ENCODE assay signal across 18 mouse cellular contexts in the genomic region with DNA sequence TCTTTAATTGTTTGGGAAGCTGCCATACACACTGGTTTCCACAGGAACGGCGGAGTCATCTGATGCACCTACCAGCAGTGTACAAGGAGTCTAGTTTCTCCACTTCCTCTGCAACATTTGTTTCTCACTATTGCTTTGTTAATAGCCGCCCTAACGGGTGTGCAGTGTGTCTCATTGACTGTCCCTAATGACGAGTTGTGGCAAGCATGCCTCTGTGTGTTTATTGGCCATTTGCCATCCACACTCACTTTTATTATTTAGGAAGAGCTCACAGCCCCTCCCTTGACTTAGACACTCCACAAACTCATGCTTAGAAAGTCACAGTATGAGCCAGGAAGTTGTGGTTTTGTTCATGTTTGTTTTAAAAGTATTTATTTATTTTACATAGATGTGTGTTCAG. TPM values are rescaled to one million over a fixed set of nuclear protein-coding genes. Genes with fewer than 3 reads are reported as not detected.
DNase-seq lines count a peak whose midpoint lies in the region; ATAC-seq and TF ChIP-seq lines count a peak whose summit lies in the region.
"Had no signal": no experiment of that assay in that cellular context is flagged by ENCODE, and none has a peak within 500 bp of the region (broad histone marks: within the 10 kb centered on the region; RNA-seq: fewer than 3 reads in every experiment).

No protein-coding gene starts in this region.

- no peak for TF ChIP-seq CTCF in midbrain, postnatal 0 days (IDR thresholded peaks at IDR 0.05)

- TF ChIP-seq POLR2A in limb, embryonic 14.5 days (IDR thresholded peaks at IDR 0.05; ENCODE audit: borderline replicate concordance, extremely low read depth, insufficient read depth, insufficient read length), result no peak

- ATAC-seq in hindbrain, embryonic 16.5 days, result peak; percentile 68
- no peak for ATAC-seq in midbrain, postnatal 0 days (ENCODE audit: low FRiP score)
- ATAC-seq in midbrain, embryonic 15.5 days (replicated peaks), result no peak
- ATAC-seq in limb, embryonic 14.5 days (ENCODE audit: low FRiP score, low read depth), result no peak
- 0 out of 2 replicates have a peak, but pooled peaks have one; percentile 49 for ATAC-seq in neural tube, embryonic 14.5 days (ENCODE audit: low read depth)
- ATAC-seq in frontal cortex, adult (ENCODE audit: low TSS enrichment), result no peak
- ATAC-seq: CD4-positive, CD25-positive, alpha-beta regulatory T cell, adult 4 months; inflammation-experienced regulatory T-cells, adult 6 months; midbrain, embryonic 13.5 days had no signal

- DNase-seq in hindbrain, embryonic 10.5 days (ENCODE audit: low spot score), result no peak
- DNase-seq in midbrain, postnatal 0 days (ENCODE audit: low spot score), result peak; percentile 24
- DNase-seq in limb, embryonic 14.5 days (ENCODE audit: low spot score), result peak; percentile 12
- DNase-seq: gastrocnemius, postnatal 36 days; right cerebral cortex, postnatal 14 days; thymus, postnatal 25 days had no signal

- H3K9me3 ChIP-seq in hindbrain, embryonic 16.5 days (ENCODE audit: control insufficient read depth, low read length), result no peaks in the 10 kb centered on the region
- H3K9me3 ChIP-seq in hindbrain, embryonic 10.5 days, result no peaks in the 10 kb centered on the region
- H3K9me3 ChIP-seq in midbrain, postnatal 0 days (ENCODE audit: low read length), result no peaks in the 10 kb centered on the region
- H3K9me3 ChIP-seq in midbrain, embryonic 15.5 days, result no peaks in the 10 kb centered on the region
- no peaks in the 10 kb centered on the region for H3K9me3 ChIP-seq in limb, embryonic 14.5 days (ENCODE audit: control insufficient read depth, low read length)
- H3K9me3 ChIP-seq in neural tube, embryonic 14.5 days (ENCODE audit: control insufficient read depth, low read length), result no peaks in the 10 kb centered on the region
- H3K9me3 ChIP-seq: G1E; kidney, embryonic 15.5 days; midbrain, embryonic 13.5 days had no signal

- H3K27me3 ChIP-seq in hindbrain, embryonic 16.5 days (replicated peaks; ENCODE audit: control insufficient read depth, insufficient read depth, low read length), result no peaks in the 10 kb centered on the region
- H3K27me3 ChIP-seq in hindbrain, embryonic 10.5 days (ENCODE audit: insufficient read depth, poor library complexity, severe bottlenecking), result no peaks in the 10 kb centered on the region
- H3K27me3 ChIP-seq in midbrain, postnatal 0 days (ENCODE audit: insufficient read depth, low read length), result no peaks in the 10 kb centered on the region
- no peaks in the 10 kb centered on the region for H3K27me3 ChIP-seq in midbrain, embryonic 15.5 days (replicated peaks)
- H3K27me3 ChIP-seq in limb, embryonic 14.5 days (ENCODE audit: control insufficient read depth, insufficient read depth, low read length), result no peaks in the 10 kb centered on the region
- H3K27me3 ChIP-seq in neural tube, embryonic 14.5 days (ENCODE audit: control insufficient read depth, insufficient read depth, low read length), result no peaks in the 10 kb centered on the region
- H3K27me3 ChIP-seq: midbrain, embryonic 13.5 days had no signal

- no peaks in the 10 kb centered on the region for H3K36me3 ChIP-seq in hindbrain, embryonic 16.5 days (ENCODE audit: control insufficient read depth, insufficient read depth, low read length)
- H3K36me3 ChIP-seq in hindbrain, embryonic 10.5 days, result no peaks in the 10 kb centered on the region
- no peaks in the 10 kb centered on the region for H3K36me3 ChIP-seq in midbrain, postnatal 0 days (ENCODE audit: insufficient read depth, low read length)
- H3K36me3 ChIP-seq in midbrain, embryonic 15.5 days (replicated peaks), result no peaks in the 10 kb centered on the region
- no peaks in the 10 kb centered on the region for H3K36me3 ChIP-seq in limb, embryonic 14.5 days (ENCODE audit: control insufficient read depth, insufficient read depth, low read length)
- no peaks in the 10 kb centered on the region for H3K36me3 ChIP-seq in neural tube, embryonic 14.5 days (ENCODE audit: control insufficient read depth, insufficient read depth, low read length)
- H3K36me3 ChIP-seq: kidney, embryonic 15.5 days; midbrain, embryonic 13.5 days had no signal

- no peak overlapping the region for H3K27ac ChIP-seq in hindbrain, embryonic 16.5 days (ENCODE audit: low read depth, low read length)
- no peak overlapping the region for H3K27ac ChIP-seq in hindbrain, embryonic 10.5 days
- H3K27ac ChIP-seq in midbrain, postnatal 0 days (ENCODE audit: low read depth, low read length), result no peak overlapping the region
- no peak overlapping the region for H3K27ac ChIP-seq in midbrain, embryonic 15.5 days
- no peak overlapping the region for H3K27ac ChIP-seq in limb, embryonic 14.5 days (replicated peaks; ENCODE audit: low read depth, low read length)
- no peak overlapping the region for H3K27ac ChIP-seq in neural tube, embryonic 14.5 days (ENCODE audit: low read depth, low read length)
- H3K27ac ChIP-seq: kidney, embryonic 15.5 days; midbrain, embryonic 13.5 days had no signal

- H3K4me2 ChIP-seq in hindbrain, embryonic 16.5 days (ENCODE audit: low read length), result no peak overlapping the region
- no peak overlapping the region for H3K4me2 ChIP-seq in midbrain, postnatal 0 days (ENCODE audit: low read depth, low read length, poor library complexity, severe bottlenecking)
- no peak overlapping the region for H3K4me2 ChIP-seq in midbrain, embryonic 15.5 days
- H3K4me2 ChIP-seq in limb, embryonic 14.5 days (replicated peaks; ENCODE audit: low read depth, low read length, severe bottlenecking), result no peak overlapping the region
- H3K4me2 ChIP-seq in neural tube, embryonic 14.5 days (ENCODE audit: low read depth, low read length), result no peak overlapping the region
- H3K4me2 ChIP-seq: heart, embryonic 11.5 days; kidney, embryonic 15.5 days; liver, embryonic 11.5 days; midbrain, embryonic 13.5 days had no signal

- no peaks in the 10 kb centered on the region for H3K4me1 ChIP-seq in hindbrain, embryonic 16.5 days (ENCODE audit: control insufficient read depth, insufficient read depth, low read depth, low read length)
- no peaks in the 10 kb centered on the region for H3K4me1 ChIP-seq in hindbrain, embryonic 10.5 days (replicated peaks)
- no peaks in the 10 kb centered on the region for H3K4me1 ChIP-seq in midbrain, postnatal 0 days (ENCODE audit: insufficient read depth, low read length)
- H3K4me1 ChIP-seq in midbrain, embryonic 15.5 days, result no peaks in the 10 kb centered on the region
- H3K4me1 ChIP-seq in limb, embryonic 14.5 days (ENCODE audit: control insufficient read depth, insufficient read depth, low read length), result no peaks in the 10 kb centered on the region
- no peaks in the 10 kb centered on the region for H3K4me1 ChIP-seq in neural tube, embryonic 14.5 days (ENCODE audit: control insufficient read depth, insufficient read depth, low read length)
- H3K4me1 ChIP-seq: midbrain, embryonic 13.5 days had no signal

- no peak overlapping the region for H3K9ac ChIP-seq in hindbrain, embryonic 16.5 days (ENCODE audit: low read depth, low read length)
- no peak overlapping the region for H3K9ac ChIP-seq in midbrain, postnatal 0 days (replicated peaks; ENCODE audit: low read length, poor library complexity, severe bottlenecking)
- H3K9ac ChIP-seq in midbrain, embryonic 15.5 days, result no peak overlapping the region
- no peak overlapping the region for H3K9ac ChIP-seq in limb, embryonic 14.5 days (ENCODE audit: low read depth, low read length, severe bottlenecking)
- H3K9ac ChIP-seq in neural tube, embryonic 14.5 days (replicated peaks; ENCODE audit: low read depth, low read length), result no peak overlapping the region
- H3K9ac ChIP-seq: kidney, embryonic 15.5 days; midbrain, embryonic 13.5 days had no signal

- WGBS in hindbrain, embryonic 16.5 days, result 43% methylated on average over 5 of the region's 5 CpGs
- WGBS in hindbrain, embryonic 10.5 days, result 78% methylated on average over 5 of the region's 5 CpGs
- WGBS in midbrain, postnatal 0 days, result 66% methylated on average over 5 of the region's 5 CpGs
- WGBS in midbrain, embryonic 15.5 days, result 76% methylated on average over 5 of the region's 5 CpGs
- 40% methylated on average over 5 of the region's 5 CpGs for WGBS in limb, embryonic 14.5 days
- WGBS in neural tube, embryonic 14.5 days, result 38% methylated on average over 5 of the region's 5 CpGs

- no peak overlapping the region for H3K4me3 ChIP-seq in hindbrain, embryonic 16.5 days (ENCODE audit: low read length)
- no peak overlapping the region for H3K4me3 ChIP-seq in hindbrain, embryonic 10.5 days
- no peak overlapping the region for H3K4me3 ChIP-seq in midbrain, postnatal 0 days (ENCODE audit: low read depth, low read length)
- no peak overlapping the region for H3K4me3 ChIP-seq in midbrain, embryonic 15.5 days
- no peak overlapping the region for H3K4me3 ChIP-seq in limb, embryonic 14.5 days (replicated peaks; ENCODE audit: low read length)
- H3K4me3 ChIP-seq in neural tube, embryonic 14.5 days (ENCODE audit: low read depth, low read length), result no peak overlapping the region
- H3K4me3 ChIP-seq: erythroblast, embryonic 14.5 days; kidney, embryonic 15.5 days; midbrain, embryonic 13.5 days had no signal

RNA-seq across cellular contexts. Expression of a gene that starts 45.0 kb away (rescaled TPM):
- 11.4 and 12.4 TPM in 2 replicates for polyA plus RNA-seq in hindbrain, embryonic 16.5 days (2015; fragmentation: Nextera tagmentation; extraction: Ambion mirVana)
- polyA plus RNA-seq in hindbrain, embryonic 10.5 days (2016; fragmentation: Nextera tagmentation; extraction: Ambion mirVana), result 8.7 and 12.8 TPM in 2 replicates
- 16.1 and 18.2 TPM in 2 replicates for total RNA-seq in midbrain, postnatal 0 days (2014; rRNA removed)
- polyA plus RNA-seq in midbrain, postnatal 0 days (2015; fragmentation: Nextera tagmentation; extraction: Ambion mirVana), result 9.2 and 9.5 TPM in 2 replicates
- 13.2 and 13.7 TPM in 2 replicates for polyA plus RNA-seq in midbrain, embryonic 15.5 days (2015; fragmentation: Nextera tagmentation; extraction: Ambion mirVana)
- 2.1 and 2.5 TPM in 2 replicates for polyA plus RNA-seq in limb, embryonic 14.5 days (2012; rRNA removed)
- 3.6 and 4.0 TPM in 2 replicates for polyA plus RNA-seq in limb, embryonic 14.5 days (2014; fragmentation: Nextera tagmentation; extraction: Ambion mirVana)
- 17.5 and 23.3 TPM in 2 replicates for polyA plus RNA-seq in neural tube, embryonic 14.5 days (2014; fragmentation: Nextera tagmentation; extraction: Ambion mirVana)

Comparison
In these comparisons a context has a peak if more than half of its experiments do, and no peak if none do; other contexts are left out.
1. ATAC-seq: peak in hindbrain, embryonic 16.5 days (single experiment) and neural tube, embryonic 14.5 days (single experiment); none in midbrain, postnatal 0 days (single experiment), midbrain, embryonic 15.5 days (single experiment), limb, embryonic 14.5 days (single experiment) and frontal cortex, adult (single experiment).